Mouse (Mus musculus) heart, adult 10 weeks (tissue): ENCODE measurements around the gene Crb1. TPM values are rescaled to one million over a fixed set of nuclear protein-coding genes. Genes with fewer than 3 reads are reported as not detected.

Source experiments
- polyA plus RNA-seq: library from polyadenylated mRNA; stranded (reverse); fragments of 350-450 nt; fragmentation: Illumina TruSeq; extraction: RNeasy Lipid Tissue Mini Kit (QIAGEN cat#74804); gene quantifications from one replicate; pipeline ENCODE4 v1.2.3, GENCODE M21; 2014; ENCODE audit warnings: low read depth, low replicate concordance

Gene Crb1
- 0.68 TPM for polyA plus RNA-seq

DNA sequence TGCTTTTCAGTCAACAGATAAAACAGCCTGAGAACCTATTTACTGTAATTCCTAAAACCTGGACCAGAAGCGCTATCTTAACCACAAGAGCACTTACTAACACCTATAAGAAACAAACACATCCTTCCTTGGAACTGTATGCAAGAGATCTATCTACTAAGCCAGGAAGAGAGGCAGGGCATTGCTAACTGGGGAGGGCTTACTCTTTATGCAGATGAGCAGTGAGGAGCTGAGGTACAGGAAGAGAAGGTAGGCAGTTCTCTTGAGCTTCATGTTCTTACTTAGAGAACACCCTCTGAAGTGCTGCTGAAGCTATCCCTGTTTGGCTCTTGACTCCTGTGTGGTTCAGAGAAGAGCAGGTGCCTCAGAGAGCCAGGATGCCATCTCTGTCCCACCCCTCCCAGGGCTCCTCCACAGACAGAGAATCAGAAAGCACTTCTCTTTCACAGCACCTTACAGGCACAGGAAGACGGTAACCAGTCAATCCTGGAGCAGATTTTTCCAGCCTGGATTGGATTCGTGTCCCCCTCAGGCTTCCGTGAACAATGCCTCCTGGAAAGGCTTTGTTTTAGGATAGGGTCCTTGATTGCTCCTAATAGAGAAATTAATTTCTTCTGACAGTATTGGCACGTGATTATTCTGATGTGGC lies at the start of gene Crb1:
Gene Crb1 (minus strand): TSS at position 463 of the 649 bp plus-strand sequence.

DNA sequence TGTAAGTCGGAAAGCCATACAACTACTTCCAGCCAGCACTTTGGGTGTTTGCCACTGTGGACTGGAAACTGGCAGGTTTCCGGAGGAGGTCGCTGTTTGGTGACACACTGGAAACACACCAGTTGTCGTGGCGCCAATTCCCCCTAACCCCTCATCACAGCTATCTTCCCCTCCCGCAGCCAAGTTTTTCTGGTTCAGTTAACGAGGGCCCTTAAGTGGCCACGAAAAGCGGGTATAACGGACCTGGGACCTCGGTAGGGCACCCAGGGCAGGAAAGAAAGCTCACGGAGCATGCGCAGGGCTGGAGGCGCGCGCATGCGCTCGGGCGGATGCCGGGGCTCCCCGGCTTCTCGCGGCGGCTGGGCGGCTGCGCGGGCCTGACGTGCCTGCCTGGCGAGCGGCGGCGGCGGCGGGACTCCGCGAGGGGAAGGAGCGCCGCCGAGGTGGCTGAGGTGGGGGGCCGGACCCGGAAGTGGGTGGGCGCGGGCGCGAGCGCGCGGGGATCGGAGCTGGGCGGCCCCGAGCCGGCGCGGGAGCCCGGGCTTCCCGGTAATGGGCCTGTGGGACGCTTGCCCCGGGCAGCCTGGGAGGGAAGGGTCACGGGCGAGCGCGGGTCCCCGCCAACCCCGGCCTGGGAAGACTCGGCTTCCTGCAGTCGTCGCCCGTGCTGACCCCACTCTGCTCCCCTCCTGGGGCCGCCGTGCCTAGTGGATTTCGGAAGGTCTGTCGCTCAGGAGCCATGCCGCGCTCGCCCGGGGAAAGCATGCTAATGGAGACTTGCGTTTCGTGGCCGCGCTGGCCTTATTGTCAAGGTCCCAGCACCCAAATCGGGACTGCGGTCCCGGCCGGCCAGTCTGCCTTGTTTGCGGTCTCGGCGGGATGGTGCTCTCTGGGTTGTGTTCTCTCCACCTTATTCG lies 45.2 kb upstream of the Crb1 start, which contains the start of gene Zbtb41:
Gene Zbtb41 (plus strand): TSS at position 414 of the 917 bp plus-strand sequence.

Other genes with a start within 250 kb of the Crb1 start
- gene Zbtb41, start 45.2 kb upstream of the Crb1 start, polyA plus RNA-seq = 7.8 TPM
- gene Aspm, start 77.7 kb upstream of the Crb1 start, polyA plus RNA-seq = 0.10 TPM
- 0.52 TPM for gene F13b, start 124.6 kb upstream of the Crb1 start, polyA plus RNA-seq
- gene Cfhr1, start 183.2 kb upstream of the Crb1 start, polyA plus RNA-seq = not detected